Mouse (Mus musculus): ENCODE data around the gene Olfr635. TPM values are rescaled to one million over a fixed set of nuclear protein-coding genes. Genes with fewer than 3 reads are reported as not detected.

Gene Olfr635
- polyA plus RNA-seq, 1 experiment from 2014 or later: not detected

DNA sequence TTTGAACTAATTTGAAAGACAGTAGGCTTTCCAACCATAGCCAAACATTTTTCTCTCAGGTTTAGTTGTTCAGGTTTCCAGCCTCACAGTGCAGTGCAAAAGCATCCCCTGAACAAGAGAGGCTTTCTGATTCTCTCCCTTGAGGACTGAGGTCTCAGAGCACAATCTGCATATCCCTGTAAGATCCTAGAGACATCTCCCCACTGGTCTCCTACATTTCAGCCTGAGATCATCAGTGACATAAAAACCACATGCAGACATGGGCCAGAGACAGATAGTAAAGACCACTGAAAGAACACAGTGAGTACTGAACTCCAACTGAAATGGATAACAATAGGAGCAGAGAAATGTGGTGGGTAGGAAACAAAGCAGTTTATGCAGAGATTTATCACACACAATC is 27.5 kb downstream of the Olfr635 start, which contains the start of gene Olfr638:
Gene Olfr638 (plus strand): TSS at position 301 of the 400 bp plus-strand sequence.
- TF ChIP-seq CTCF (IDR thresholded peaks at IDR 0.05; ENCODE audit: low read depth) (no peak), EP300 (IDR thresholded peaks at IDR 0.05; ENCODE audit: low read depth) (no peak)
- no peak within 1 kb of the TSS for H3K9ac ChIP-seq (replicated peaks)
- ATAC-seq: no peak
- no peak within 1 kb of the TSS for H3K4me2 ChIP-seq (ENCODE audit: low read depth, low read length)
- no peak for DNase-seq
- no peak within 1 kb of the TSS for H3K4me3 ChIP-seq (ENCODE audit: low read depth, low read length)
- no peaks in the 10 kb centered on the region for H3K27me3 ChIP-seq (ENCODE audit: insufficient read depth, low read length)
- no peaks in the 10 kb centered on the region for H3K36me3 ChIP-seq (replicated peaks; ENCODE audit: insufficient read depth, low read length)
- H3K9me3 ChIP-seq (ENCODE audit: low read length): no peaks in the 10 kb centered on the region
- H3K27ac ChIP-seq (ENCODE audit: low read depth): no peak within 1 kb of the TSS
- H3K4me1 ChIP-seq (ENCODE audit: insufficient read depth): no peaks in the 10 kb centered on the region

DNA sequence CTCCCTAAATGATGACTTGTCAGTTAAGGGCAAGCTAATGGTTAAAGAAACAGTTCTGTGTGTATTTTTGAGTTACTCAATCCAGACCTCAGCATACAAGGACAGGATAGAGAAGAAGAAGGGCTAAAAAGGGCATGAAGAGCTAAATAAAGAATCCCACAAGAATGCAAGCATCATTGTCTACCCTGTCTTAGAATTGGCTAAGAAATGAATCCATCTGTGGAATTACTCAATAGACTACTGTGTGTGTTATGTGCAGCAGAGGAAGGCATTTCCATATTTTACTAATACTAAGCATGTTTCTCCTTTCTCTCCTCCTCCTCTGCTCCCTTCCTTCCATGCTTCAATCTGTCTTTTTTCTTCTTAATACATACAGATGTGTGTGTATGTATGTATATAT is 28.2 kb downstream of the Olfr635 start:
- no peak for ATAC-seq
- Histone ChIP-seq H3K27me3 (ENCODE audit: insufficient read depth, low read length) (no peaks in the 10 kb centered on the region), H3K4me1 (ENCODE audit: insufficient read depth) (no peaks in the 10 kb centered on the region), H3K9ac (replicated peaks) (no peak overlapping the region), H3K27ac (ENCODE audit: low read depth) (no peak overlapping the region), H3K36me3 (replicated peaks; ENCODE audit: insufficient read depth, low read length) (no peaks in the 10 kb centered on the region), H3K9me3 (ENCODE audit: low read length) (no peaks in the 10 kb centered on the region), H3K4me3 (ENCODE audit: low read depth, low read length) (no peak overlapping the region), H3K4me2 (ENCODE audit: low read depth, low read length) (no peak overlapping the region)
- DNase-seq: no peak
- TF ChIP-seq CTCF (IDR thresholded peaks at IDR 0.05; ENCODE audit: low read depth) (no peak), EP300 (IDR thresholded peaks at IDR 0.05; ENCODE audit: low read depth) (no peak)

DNA sequence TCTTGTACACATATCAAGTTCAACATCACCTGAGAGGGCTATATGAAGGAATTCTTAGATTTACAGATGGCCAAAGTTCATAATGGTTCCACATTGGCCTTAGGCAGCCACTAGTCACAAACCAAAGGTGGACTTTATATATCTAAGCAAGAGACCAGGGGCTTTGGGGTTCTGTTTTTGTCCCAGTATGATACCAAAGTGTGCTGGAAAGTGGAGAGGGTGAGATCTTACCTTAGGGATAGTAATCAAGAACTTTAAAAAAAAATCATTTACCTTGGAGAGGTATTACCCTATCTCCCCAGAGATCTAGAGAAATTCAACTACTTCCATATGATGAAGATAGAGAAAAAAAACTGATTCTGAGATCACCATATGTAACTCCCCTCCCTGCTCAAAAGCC is 46.3 kb downstream of the Olfr635 start, which contains the start of gene Olfr639:
Gene Olfr639 (minus strand): TSS at position 101 of the 400 bp plus-strand sequence.
- Histone ChIP-seq H3K9me3 (ENCODE audit: low read length) (no peaks in the 10 kb centered on the region), H3K27ac (ENCODE audit: low read depth) (no peak within 1 kb of the TSS), H3K4me3 (ENCODE audit: low read depth, low read length) (no peak within 1 kb of the TSS), H3K9ac (replicated peaks) (no peak within 1 kb of the TSS), H3K27me3 (ENCODE audit: insufficient read depth, low read length) (no peaks in the 10 kb centered on the region), H3K4me1 (ENCODE audit: insufficient read depth) (no peaks in the 10 kb centered on the region), H3K36me3 (replicated peaks; ENCODE audit: insufficient read depth, low read length) (no peaks in the 10 kb centered on the region), H3K4me2 (ENCODE audit: low read depth, low read length) (no peak within 1 kb of the TSS)
- no peak for TF ChIP-seq CTCF (IDR thresholded peaks at IDR 0.05; ENCODE audit: low read depth)
- TF ChIP-seq EP300 (IDR thresholded peaks at IDR 0.05; ENCODE audit: low read depth): no peak
- ATAC-seq: no peak
- DNase-seq: no peak

DNA sequence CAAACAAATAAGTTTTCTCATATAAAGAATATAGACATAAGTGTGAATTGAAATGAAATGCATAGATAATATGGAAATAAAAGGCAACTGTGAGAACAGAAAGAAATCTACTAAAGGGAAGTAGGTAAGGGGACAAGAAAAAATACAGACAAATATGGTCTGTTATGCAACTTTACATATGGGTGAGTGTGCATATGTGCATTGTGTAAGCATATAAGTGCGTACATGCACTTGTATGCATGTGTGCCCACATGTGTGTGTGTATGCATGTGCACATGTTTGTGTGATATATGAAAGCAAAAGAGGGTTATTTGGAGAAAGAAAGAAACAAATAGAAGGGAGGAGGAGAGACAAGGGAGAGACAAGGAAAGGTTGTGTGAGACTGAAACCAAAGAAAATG is 48.0 kb downstream of the Olfr635 start:
- Histone ChIP-seq H3K36me3 (replicated peaks; ENCODE audit: insufficient read depth, low read length) (no peaks in the 10 kb centered on the region), H3K27ac (ENCODE audit: low read depth) (no peak overlapping the region), H3K9me3 (ENCODE audit: low read length) (no peaks in the 10 kb centered on the region), H3K4me3 (ENCODE audit: low read depth, low read length) (no peak overlapping the region), H3K4me2 (ENCODE audit: low read depth, low read length) (no peak overlapping the region), H3K4me1 (ENCODE audit: insufficient read depth) (no peaks in the 10 kb centered on the region), H3K27me3 (ENCODE audit: insufficient read depth, low read length) (no peaks in the 10 kb centered on the region), H3K9ac (replicated peaks) (no peak overlapping the region)
- TF ChIP-seq CTCF (IDR thresholded peaks at IDR 0.05; ENCODE audit: low read depth) (no peak), EP300 (IDR thresholded peaks at IDR 0.05; ENCODE audit: low read depth) (no peak)
- DNase-seq: no peak
- no peak for ATAC-seq
- WGBS (ENCODE audit: insufficient replicate concordance): 72% methylated on average over 1 of the region's 1 CpGs

- Histone ChIP-seq H3K36me3 (replicated peaks; ENCODE audit: insufficient read depth, low read length) (no peaks in the 10 kb centered on the region), H3K4me3 (ENCODE audit: low read depth, low read length) (no peak overlapping the region), H3K9ac (replicated peaks) (no peak overlapping the region), H3K27me3 (ENCODE audit: insufficient read depth, low read length) (no peaks in the 10 kb centered on the region), H3K27ac (ENCODE audit: low read depth) (no peak overlapping the region), H3K4me1 (ENCODE audit: insufficient read depth) (no peaks in the 10 kb centered on the region), H3K9me3 (ENCODE audit: low read length) (no peaks in the 10 kb centered on the region), H3K4me2 (ENCODE audit: low read depth, low read length) (no peak overlapping the region)
- TF ChIP-seq CTCF (IDR thresholded peaks at IDR 0.05; ENCODE audit: low read depth): no peak
- TF ChIP-seq EP300 (IDR thresholded peaks at IDR 0.05; ENCODE audit: low read depth): no peak
- DNase-seq (no peak), ATAC-seq (no peak)
- 81% methylated on average over 6 of the region's 6 CpGs for WGBS (ENCODE audit: insufficient replicate concordance)
Observed at GRCm38 (mm10) chr7:104021651-104022050, 50.7 kb downstream of the Olfr635 start.

GRCm38 (mm10) chr7:104025473-104025872 is 54.5 kb downstream of the Olfr635 start, which contains the start of gene Olfr640:
Olfr640 (minus strand) TSS chr7:104025573.
- Histone ChIP-seq H3K36me3 (replicated peaks; ENCODE audit: insufficient read depth, low read length) (no peaks in the 10 kb centered on the region), H3K27me3 (ENCODE audit: insufficient read depth, low read length) (no peaks in the 10 kb centered on the region), H3K4me1 (ENCODE audit: insufficient read depth) (no peaks in the 10 kb centered on the region), H3K4me3 (ENCODE audit: low read depth, low read length) (no peak within 1 kb of the TSS), H3K9me3 (ENCODE audit: low read length) (no peaks in the 10 kb centered on the region), H3K4me2 (ENCODE audit: low read depth, low read length) (no peak within 1 kb of the TSS), H3K27ac (ENCODE audit: low read depth) (no peak within 1 kb of the TSS), H3K9ac (replicated peaks) (no peak within 1 kb of the TSS)
- WGBS (ENCODE audit: insufficient replicate concordance): 73% methylated on average over 6 of the region's 6 CpGs
- DNase-seq (no peak), ATAC-seq (no peak)
- TF ChIP-seq EP300 (IDR thresholded peaks at IDR 0.05; ENCODE audit: low read depth) (no peak), CTCF (IDR thresholded peaks at IDR 0.05; ENCODE audit: low read depth) (no peak)

GRCm38 (mm10) chr7:104026978-104027377 is 56.0 kb downstream of the Olfr635 start:
- no peaks in the 10 kb centered on the region for H3K9me3 ChIP-seq (ENCODE audit: low read length)
- no peak for ATAC-seq
- no peaks in the 10 kb centered on the region for H3K36me3 ChIP-seq (replicated peaks; ENCODE audit: insufficient read depth, low read length)
- WGBS (ENCODE audit: insufficient replicate concordance): 63% methylated on average over 3 of the region's 3 CpGs
- no peak overlapping the region for H3K4me3 ChIP-seq (ENCODE audit: low read depth, low read length)
- H3K4me1 ChIP-seq (ENCODE audit: insufficient read depth): no peaks in the 10 kb centered on the region
- DNase-seq: no peak
- no peak overlapping the region for H3K27ac ChIP-seq (ENCODE audit: low read depth)
- TF ChIP-seq EP300 (IDR thresholded peaks at IDR 0.05; ENCODE audit: low read depth) (no peak), CTCF (IDR thresholded peaks at IDR 0.05; ENCODE audit: low read depth) (no peak)
- no peaks in the 10 kb centered on the region for H3K27me3 ChIP-seq (ENCODE audit: insufficient read depth, low read length)
- H3K4me2 ChIP-seq (ENCODE audit: low read depth, low read length): no peak overlapping the region
- H3K9ac ChIP-seq (replicated peaks): no peak overlapping the region
